Mouse (Mus musculus) hindbrain, embryonic 16.5 days (tissue): ENCODE measurements at regions not wholly inside any gene's neighbourhood (a gene's known extent, or its start where the extent isn't known, plus 50 kb on each side); places are given as distances from the start of the nearest gene placed in this dataset.

ENCODE experiments used
- ATAC-seq: fragments of 200-750 bp; cut with Nextera tagmentation; 2 replicates; pipeline ENCODE4 v1.8.0; 2017; ENCODE audit warnings: moderate TSS enrichment, moderate library complexity
- H3K27ac ChIP-seq: fragments of 300-500 bp; sonication (generic); 2 replicates; pipeline ENCODE4 v1.5.1; 2014; ENCODE audit warnings: low read depth, mild to moderate bottlenecking, control low read depth, low read length, moderate library complexity
- H3K27me3 ChIP-seq: fragments of 300-500 bp; sonication (generic); replicated peaks from 2 replicates; pipeline ENCODE4 v1.6.1; 2014; ENCODE audit warnings: low read length; ENCODE audit not compliant: control insufficient read depth, insufficient read depth
- H3K36me3 ChIP-seq: fragments of 300-500 bp; sonication (generic); 2 replicates; pipeline ENCODE4 v1.6.1; 2014; ENCODE audit warnings: mild to moderate bottlenecking, low read length, moderate library complexity, mixed read lengths; ENCODE audit not compliant: control insufficient read depth, insufficient read depth
- H3K4me1 ChIP-seq: fragments of 300-500 bp; sonication (generic); 2 replicates; pipeline ENCODE4 v1.6.1; 2014; ENCODE audit warnings: low read depth, low read length; ENCODE audit not compliant: control insufficient read depth, insufficient read depth
- H3K4me2 ChIP-seq: fragments of 300-500 bp; sonication (generic); 2 replicates; pipeline ENCODE4 v1.6.1; 2014; ENCODE audit warnings: mild to moderate bottlenecking, low read length, control low read depth, moderate library complexity
- H3K4me3 ChIP-seq: fragments of 300-500 bp; sonication (generic); 2 replicates; pipeline ENCODE4 v1.5.1; 2014; ENCODE audit warnings: mild to moderate bottlenecking, low read length, control low read depth, moderate library complexity
- H3K9ac ChIP-seq: fragments of 300-500 bp; sonication (generic); 2 replicates; pipeline ENCODE4 v1.6.1; 2014; ENCODE audit warnings: low read depth, mild to moderate bottlenecking, control low read depth, low read length, moderate library complexity
- H3K9me3 ChIP-seq: fragments of 300-500 bp; sonication (generic); 2 replicates; pipeline ENCODE4 v1.6.1; 2014; ENCODE audit warnings: mild to moderate bottlenecking, low read length, moderate library complexity; ENCODE audit not compliant: control insufficient read depth
- WGBS: fragments of 180-500 bp; shearing (Covaris S2); extraction: QIAGEN DNeasy Blood & Tissue Kit; methylation state at CpG from one replicate; pipeline ENCODE4 v1.1.7; 2014; 5-methylcytosine and 5-hydroxymethylcytosine counted together

DNA sequence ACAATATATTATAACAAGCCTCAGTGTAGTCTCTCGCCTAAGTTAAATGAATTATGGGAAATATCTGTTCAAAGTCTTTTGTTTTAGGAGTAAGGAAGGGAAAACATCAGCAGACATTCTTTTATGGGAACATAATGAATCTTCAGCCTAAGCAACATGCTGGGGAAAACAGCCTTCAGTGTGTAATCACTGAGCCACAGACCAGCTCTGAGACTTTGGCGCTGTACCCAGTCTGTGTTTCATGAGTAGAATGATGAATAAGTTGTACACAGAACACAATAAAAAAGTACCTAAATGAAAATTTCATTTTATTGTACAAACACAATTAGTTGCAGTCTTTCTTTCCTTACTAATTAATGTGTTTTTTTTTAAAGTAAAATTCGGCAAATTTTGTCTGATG is 1774.8 kb upstream of the Pcdh20 start:
- no peaks in the 10 kb centered on the region for H3K4me1 ChIP-seq
- WGBS, result 63% methylated on average over 3 of the region's 3 CpGs

DNA sequence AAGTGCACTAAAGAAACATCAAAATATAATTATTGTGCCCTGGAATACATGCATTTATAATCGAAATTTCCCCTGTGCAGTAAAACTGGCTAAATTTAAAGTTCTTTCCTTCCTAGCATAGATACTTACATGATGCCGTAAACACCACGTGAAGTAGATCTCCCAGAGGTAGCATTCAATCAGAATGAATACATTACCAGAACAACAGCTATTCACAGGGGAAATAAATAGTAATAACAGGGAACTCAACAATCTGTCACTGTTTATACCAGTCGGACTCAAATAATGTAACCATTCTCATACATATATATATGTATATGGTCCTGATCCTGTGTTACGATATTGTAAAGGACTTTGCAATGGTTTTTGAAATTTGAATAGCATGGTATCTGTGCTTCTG is 1761.5 kb upstream of the Pcdh20 start:
- Histone ChIP-seq H3K9me3 (no peaks in the 10 kb centered on the region), H3K27me3 (no peaks in the 10 kb centered on the region), H3K4me2 (no peak overlapping the region), H3K36me3 (no peaks in the 10 kb centered on the region), H3K9ac (no peak overlapping the region), H3K27ac (no peak overlapping the region), H3K4me1 (no peaks in the 10 kb centered on the region), H3K4me3 (no peak overlapping the region)
- ATAC-seq, result no peak
- 56% methylated on average over 5 of the region's 5 CpGs for WGBS

More for the DNA sequence above, 1774.8 kb upstream of the Pcdh20 start:
- peak; percentile 54; the same call in 1 of the 2 replicates for ATAC-seq
- no peaks in the 10 kb centered on the region for H3K9me3 ChIP-seq
- no peak overlapping the region for H3K27ac ChIP-seq
- H3K4me3 ChIP-seq, result no peak overlapping the region
- no peaks in the 10 kb centered on the region for H3K36me3 ChIP-seq
- no peak overlapping the region for H3K4me2 ChIP-seq
- H3K9ac ChIP-seq, result no peak overlapping the region
- no peaks in the 10 kb centered on the region for H3K27me3 ChIP-seq

GRCm38 (mm10) chr14:90200294-90200693 is 1729.1 kb upstream of the Pcdh20 start:
- Histone ChIP-seq H3K9ac (no peak overlapping the region), H3K4me3 (no peak overlapping the region), H3K9me3 (no peaks in the 10 kb centered on the region; the same call in 1 of the 2 replicates), H3K4me1 (no peaks in the 10 kb centered on the region), H3K27me3 (no peaks in the 10 kb centered on the region), H3K4me2 (no peak overlapping the region), H3K27ac (no peak overlapping the region), H3K36me3 (no peaks in the 10 kb centered on the region)
- no peak for ATAC-seq

DNA sequence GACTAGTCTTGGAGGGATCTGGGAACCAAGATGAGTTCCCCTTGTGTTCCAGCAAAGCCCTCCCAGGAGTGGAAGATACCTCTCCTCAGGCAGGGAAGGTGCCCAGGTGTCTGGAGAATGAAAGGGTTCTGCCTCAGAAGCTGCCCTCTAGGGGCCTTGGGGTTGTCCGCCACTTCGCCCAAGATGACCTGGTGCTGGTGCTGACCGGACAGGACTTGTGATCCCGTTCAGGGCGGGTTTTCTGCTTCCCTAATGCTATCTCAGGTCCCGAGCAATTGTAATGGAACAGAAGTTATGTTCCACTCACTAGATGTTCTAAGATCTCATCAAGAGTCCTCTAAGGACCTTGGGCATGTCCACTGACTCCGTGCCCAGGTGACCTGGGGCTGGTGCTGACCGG is 1726.6 kb upstream of the Pcdh20 start:
- Histone ChIP-seq H3K36me3 (no peaks in the 10 kb centered on the region), H3K27ac (no peak overlapping the region), H3K9me3 (no peaks in the 10 kb centered on the region; the same call in 1 of the 2 replicates), H3K4me1 (no peaks in the 10 kb centered on the region), H3K4me3 (no peak overlapping the region), H3K4me2 (no peak overlapping the region), H3K9ac (no peak overlapping the region), H3K27me3 (no peaks in the 10 kb centered on the region)
- no peak for ATAC-seq
- 95% methylated on average over 8 of the region's 8 CpGs for WGBS

- WGBS, result 83% methylated on average over 3 of the region's 3 CpGs
- ATAC-seq, result no peak
Measured at GRCm38 (mm10) chr14:90172729-90173128, 1701.5 kb upstream of the Pcdh20 start.

More at GRCm38 (mm10) chr14:90172729-90173128, 1701.5 kb upstream of the Pcdh20 start:
- Histone ChIP-seq H3K4me1 (no peaks in the 10 kb centered on the region), H3K9me3 (no peaks in the 10 kb centered on the region), H3K4me2 (no peak overlapping the region), H3K36me3 (no peaks in the 10 kb centered on the region), H3K4me3 (no peak overlapping the region), H3K27ac (no peak overlapping the region), H3K9ac (no peak overlapping the region), H3K27me3 (no peaks in the 10 kb centered on the region)
